Mouse (Mus musculus) MEL (cell line): ENCODE data around the gene Serinc2. TPM values are rescaled to one million over a fixed set of nuclear protein-coding genes. Genes with fewer than 3 reads are reported as not detected.

Experiments
- DNase-seq: peaks from one replicate; pipeline ENCODE4 v3.0.0; 2011; ENCODE audit warnings: low read depth, low spot score
- H3K27ac ChIP-seq: 2 replicates; pipeline ENCODE4 v1.5.1; 2012; ENCODE audit warnings: low read depth, mild to moderate bottlenecking, control low read depth, low read length, moderate library complexity; ENCODE audit not compliant: control insufficient read depth
- H3K27me3 ChIP-seq, 2 experiments: fragments of 150-350 bp in 1 of 2; sonication (generic) in 1 of 2; 2 replicates each; pipeline ENCODE4 v1.6.1; 2012; ENCODE audit warnings: low read length in 2 of 2, mild to moderate bottlenecking in 2 of 2, improper control_type of control experiment in 1 of 2, moderate library complexity in 1 of 2; ENCODE audit not compliant: insufficient read depth in 2 of 2, control insufficient read depth in 1 of 2
- H3K36me3 ChIP-seq, 2 experiments: 2 replicates each; pipeline ENCODE4 v1.6.1; 2012 to 2014; ENCODE audit warnings: low read length in 2 of 2, improper control_type of control experiment in 1 of 2, inconsistent platforms in 1 of 2, mild to moderate bottlenecking in 1 of 2; ENCODE audit not compliant: insufficient read depth in 2 of 2, control insufficient read depth in 1 of 2
- H3K4me1 ChIP-seq, 2 experiments: fragments of 150-350 bp in 1 of 2; sonication (generic) in 1 of 2; 2 replicates each; pipeline ENCODE4 v1.6.1; 2012; ENCODE audit warnings: low read length in 2 of 2, improper control_type of control experiment in 1 of 2, mild to moderate bottlenecking in 1 of 2; ENCODE audit not compliant: insufficient read depth in 2 of 2, control insufficient read depth in 1 of 2
- H3K4me3 ChIP-seq, 2 experiments: fragments of 150-350 bp in 1 of 2; sonication (generic) in 1 of 2; 2 replicates each; pipeline ENCODE4 v1.5.1; 2012; ENCODE audit warnings: low read depth in 2 of 2, low read length in 2 of 2, mild to moderate bottlenecking in 2 of 2, moderate library complexity in 2 of 2, control low read depth in 1 of 2, improper control_type of control experiment in 1 of 2; ENCODE audit not compliant: control insufficient read depth in 1 of 2, insufficient read depth in 1 of 2
- H3K79me2 ChIP-seq: 2 replicates; pipeline ENCODE4 v1.6.1; 2012; ENCODE audit warnings: mild to moderate bottlenecking, low read length, moderate library complexity; ENCODE audit not compliant: control insufficient read depth, poor library complexity, insufficient read depth
- H3K9ac ChIP-seq: 2 replicates; pipeline ENCODE4 v1.6.1; 2012; ENCODE audit warnings: low read depth, mild to moderate bottlenecking, control low read depth, low read length, moderate library complexity; ENCODE audit not compliant: control insufficient read depth, poor library complexity, severe bottlenecking
- H3K9me3 ChIP-seq: fragments of 150-350 bp; sonication (generic); replicated peaks from 2 replicates; pipeline ENCODE4 v1.6.1; 2012; ENCODE audit warnings: mild to moderate bottlenecking, low read length, improper control_type of control experiment, moderate library complexity; ENCODE audit not compliant: insufficient read depth
- GABPA ChIP-seq: IDR thresholded peaks from 2 replicates; pipeline ENCODE4 v1.6.1; 2012; ENCODE audit warnings: low read depth, mild to moderate bottlenecking, inconsistent platforms, low read length, improper control_type of control experiment, moderate library complexity
- HCFC1 ChIP-seq: IDR thresholded peaks from 2 replicates; pipeline ENCODE4 v1.6.1; 2012; ENCODE audit warnings: low read depth, mild to moderate bottlenecking, inconsistent platforms, low read length, improper control_type of control experiment, moderate library complexity
- KAT2A ChIP-seq: conservative IDR thresholded peaks from 2 replicates; pipeline ENCODE4 v1.6.1; 2012; ENCODE audit warnings: low read depth, low read length, improper control_type of control experiment, inconsistent platforms
- MAX ChIP-seq: IDR thresholded peaks from 2 replicates; pipeline ENCODE4 v1.6.1; 2011; ENCODE audit warnings: low read length, improper control_type of control experiment
- MEF2A ChIP-seq: IDR thresholded peaks from 2 replicates; pipeline ENCODE4 v1.6.1; 2014; ENCODE audit warnings: low read depth, mild to moderate bottlenecking, inconsistent platforms, low read length, improper control_type of control experiment; ENCODE audit not compliant: poor library complexity, insufficient replicate concordance, severe bottlenecking; ENCODE audit errors: extremely low read depth
- MYB ChIP-seq: IDR thresholded peaks from 2 replicates; pipeline ENCODE4 v1.6.1; 2011; ENCODE audit warnings: mild to moderate bottlenecking, low read depth, low read length, improper control_type of control experiment
- NRF1 ChIP-seq: IDR thresholded peaks from 2 replicates; pipeline ENCODE4 v1.6.1; 2014; ENCODE audit warnings: low read depth, mild to moderate bottlenecking, inconsistent platforms, low read length, improper control_type of control experiment, moderate library complexity; ENCODE audit not compliant: poor library complexity, insufficient read depth, severe bottlenecking
- POLR2A ChIP-seq, 2 experiments: IDR thresholded peaks; 2 replicates each; pipeline ENCODE4 v1.6.1; 2011 to 2012; ENCODE audit warnings: low read length in 2 of 2, mild to moderate bottlenecking in 2 of 2, control low read depth in 1 of 2, improper control_type of control experiment in 1 of 2, low read depth in 1 of 2, moderate library complexity in 1 of 2; ENCODE audit not compliant: control insufficient read depth in 1 of 2, insufficient read depth in 1 of 2, poor library complexity in 1 of 2
- POLR2AphosphoS2 ChIP-seq: IDR thresholded peaks from 2 replicates; pipeline ENCODE4 v1.6.1; 2011; ENCODE audit warnings: low read length, improper control_type of control experiment
- POLR2AphosphoS5 ChIP-seq: IDR thresholded peaks from 2 replicates; pipeline ENCODE4 v1.6.1; 2012; ENCODE audit warnings: low read depth, borderline replicate concordance, mild to moderate bottlenecking, inconsistent platforms, low read length, moderate library complexity, mixed read lengths
- RCOR1 ChIP-seq: IDR thresholded peaks from 2 replicates; pipeline ENCODE4 v1.6.1; 2012; ENCODE audit warnings: low read depth, mild to moderate bottlenecking, inconsistent platforms, low read length, improper control_type of control experiment
- SIN3A ChIP-seq: IDR thresholded peaks from 2 replicates; pipeline ENCODE4 v1.6.1; 2012; ENCODE audit warnings: low read length, improper control_type of control experiment, inconsistent platforms
- TAL1 ChIP-seq: IDR thresholded peaks from 2 replicates; pipeline ENCODE4 v1.6.1; 2012; ENCODE audit warnings: mild to moderate bottlenecking, inconsistent platforms, low read length, moderate library complexity, mixed read lengths
- TBP ChIP-seq: IDR thresholded peaks from 2 replicates; pipeline ENCODE4 v1.8.0; 2011; ENCODE audit warnings: low read depth, low read length, improper control_type of control experiment
- UBTF ChIP-seq: IDR thresholded peaks from 2 replicates; pipeline ENCODE4 v1.6.1; 2012; ENCODE audit warnings: low read depth, mild to moderate bottlenecking, inconsistent platforms, low read length, improper control_type of control experiment, moderate library complexity, borderline replicate concordance; ENCODE audit not compliant: insufficient read depth
- ZNF384 ChIP-seq: IDR thresholded peaks from 2 replicates; pipeline ENCODE4 v1.6.1; 2012; ENCODE audit warnings: low read depth, mild to moderate bottlenecking, inconsistent platforms, low read length, improper control_type of control experiment
- polyA plus RNA-seq, 2 experiments: library from polyadenylated mRNA; stranded (reverse) in 1 of 2; unstranded in 1 of 2; fragments of >175 nt in 1 of 2; fragments of >200 nt in 1 of 2; gene quantifications; 2 replicates each; pipeline versions ENCODE4 v1.2.1 to v1.2.4; 2012; ENCODE audit warnings: low replicate concordance in 2 of 2, low read depth in 1 of 2; ENCODE audit not compliant: insufficient read length in 2 of 2, insufficient read depth in 1 of 2, missing spikeins in 1 of 2
- total RNA-seq: library from RNA; depleted of rRNA; stranded (reverse); fragments of 300-350 nt; gene quantifications from 2 replicates; pipeline ENCODE4 v1.2.3, GENCODE M21; 2012

Gene Serinc2
- total and polyA plus RNA-seq, 3 experiments: 0.21 TPM; not detected in 2

DNA sequence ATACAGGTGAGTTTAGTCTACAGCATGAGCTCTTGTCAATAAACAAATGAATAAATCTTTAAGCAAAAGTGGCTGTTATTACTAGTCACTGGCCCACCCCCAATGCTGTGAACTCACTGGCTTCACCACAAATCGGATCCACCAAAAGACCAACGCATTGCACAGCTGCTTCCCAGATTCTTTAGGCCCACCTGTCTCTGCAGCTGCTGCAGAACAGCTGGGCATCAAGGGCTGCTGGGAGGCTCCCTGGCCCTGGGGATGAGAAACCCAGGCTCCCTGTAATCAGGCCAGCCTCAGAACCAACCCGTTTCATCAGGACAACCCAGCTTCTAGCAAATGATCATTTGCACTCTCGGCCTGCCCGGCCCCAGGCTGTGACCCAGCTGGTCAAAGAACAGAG lies 3.9 kb upstream of the Serinc2 start:
- no peak overlapping the region for H3K27ac ChIP-seq
- H3K27me3 ChIP-seq: peaks cover 3 to 12% of the 10 kb centered on the region in 2 experiments; a peak in 3 of 4 replicates
- no peaks in the 10 kb centered on the region for H3K79me2 ChIP-seq
- no peaks in the 10 kb centered on the region for H3K36me3 ChIP-seq
- H3K4me3 ChIP-seq: no peak overlapping the region
- H3K9me3 ChIP-seq: no peaks in the 10 kb centered on the region
- DNase-seq: no peak
- peaks cover 0 to 5% of the 10 kb centered on the region in 2 experiments; a peak in 1 of 4 replicates for H3K4me1 ChIP-seq
- TF ChIP-seq POLR2A (IDR thresholded peaks at IDR 0.05; ENCODE audit: control insufficient read depth in 1 of 2, insufficient read depth in 1 of 2, low read depth in 1 of 2, low read length in 2 of 2, poor library complexity in 1 of 2) (no peak), TAL1 (no peak), KAT2A (no peak), MAX (no peak), GABPA (no peak), ZNF384 (no peak), POLR2AphosphoS5 (no peak), HCFC1 (no peak), TBP (no peak), RCOR1 (no peak), UBTF (no peak)
- H3K9ac ChIP-seq: no peak overlapping the region

DNA sequence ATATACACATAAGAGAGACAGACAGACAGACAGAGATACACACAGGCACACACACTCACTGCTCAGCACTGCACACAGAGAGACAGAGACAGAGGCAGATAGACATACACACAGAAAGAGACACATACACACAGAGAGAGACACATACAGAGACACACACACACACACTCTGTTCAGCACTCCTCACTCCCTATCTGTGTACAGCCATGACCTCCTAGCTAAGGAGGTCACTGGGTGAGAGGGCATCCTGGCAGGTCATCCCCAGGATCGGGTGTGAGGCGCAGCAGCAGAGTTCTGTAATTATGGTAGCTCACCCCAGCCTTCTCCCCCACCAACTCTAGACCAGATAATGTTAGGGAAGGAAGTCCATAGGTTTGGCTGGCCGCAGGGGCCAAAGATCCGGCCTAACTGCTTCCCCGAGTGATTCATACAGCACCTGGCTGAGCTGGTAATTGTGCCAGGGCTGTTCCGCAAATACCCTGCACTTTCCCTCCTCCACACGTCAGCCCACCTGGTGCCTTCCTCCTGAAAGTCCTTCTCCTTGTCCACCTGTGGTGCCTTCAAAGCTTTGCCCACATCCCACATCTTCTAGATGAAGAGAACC lies 2.3 kb downstream of the Serinc2 start:
- Histone ChIP-seq H3K79me2 (no peaks in the 10 kb centered on the region), H3K4me1 (no peaks in the 10 kb centered on the region), H3K27ac (no peak overlapping the region), H3K9ac (no peak overlapping the region), H3K27me3 (peaks cover 0 to 3% of the 10 kb centered on the region in 2 experiments; a peak in 2 of 4 replicates), H3K9me3 (no peaks in the 10 kb centered on the region), H3K4me3 (no peak overlapping the region)
- DNase-seq: no peak
- TF ChIP-seq MAX: no peak
- TF ChIP-seq MYB: no peak
- no peak for TF ChIP-seq MEF2A
- no peak for TF ChIP-seq SIN3A
- no peak for TF ChIP-seq NRF1
- no peak for TF ChIP-seq POLR2AphosphoS2
- TF ChIP-seq, all 39 proteins: peak for 0
- no peaks in the 10 kb centered on the region for H3K36me3 ChIP-seq
